Mouse (Mus musculus) adrenal gland, adult 2 months (tissue): ENCODE results near the gene Eya2. TPM values are rescaled to one million over a fixed set of nuclear protein-coding genes. Genes with fewer than 3 reads are reported as not detected.

Experiments
- DNase-seq: peaks from one replicate; pipeline ENCODE4 v3.0.0; 2021
- polyA plus RNA-seq: library from polyadenylated mRNA; depleted of rRNA; stranded (reverse); fragments of >200 nt; gene quantifications from 2 replicates; pipeline ENCODE4 v1.2.3, GENCODE M21; 2012
- total RNA-seq, 2 experiments: library from RNA; stranded (reverse); gene quantifications; 2 replicates each; pipeline ENCODE4 v1.2.3; 2021

Eya2 gene
- total and polyA plus RNA-seq, 3 experiments, result 2.9 to 7.8 (median 3.8) TPM

DNA sequence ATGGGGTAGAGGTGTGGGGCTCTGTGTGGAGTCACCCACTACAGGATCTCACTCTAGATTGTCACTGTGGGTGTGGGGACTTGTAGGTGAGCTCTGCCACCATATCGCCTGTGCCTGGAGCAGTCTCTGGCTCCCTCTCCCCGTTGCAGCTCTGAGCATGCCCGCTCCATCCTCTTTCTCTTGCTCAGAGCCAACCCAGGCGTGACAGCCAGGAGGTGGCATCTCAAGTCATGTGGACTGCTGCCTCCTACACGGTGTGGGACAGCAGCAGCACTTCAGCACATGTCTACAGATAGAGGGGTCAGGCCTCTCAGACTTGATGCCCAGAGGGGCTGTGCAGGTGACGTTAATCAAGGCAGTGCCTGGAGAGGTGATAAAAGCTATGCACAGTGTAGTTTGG lies 57.4 kb downstream of the Eya2 start:
- no peak for DNase-seq

DNA sequence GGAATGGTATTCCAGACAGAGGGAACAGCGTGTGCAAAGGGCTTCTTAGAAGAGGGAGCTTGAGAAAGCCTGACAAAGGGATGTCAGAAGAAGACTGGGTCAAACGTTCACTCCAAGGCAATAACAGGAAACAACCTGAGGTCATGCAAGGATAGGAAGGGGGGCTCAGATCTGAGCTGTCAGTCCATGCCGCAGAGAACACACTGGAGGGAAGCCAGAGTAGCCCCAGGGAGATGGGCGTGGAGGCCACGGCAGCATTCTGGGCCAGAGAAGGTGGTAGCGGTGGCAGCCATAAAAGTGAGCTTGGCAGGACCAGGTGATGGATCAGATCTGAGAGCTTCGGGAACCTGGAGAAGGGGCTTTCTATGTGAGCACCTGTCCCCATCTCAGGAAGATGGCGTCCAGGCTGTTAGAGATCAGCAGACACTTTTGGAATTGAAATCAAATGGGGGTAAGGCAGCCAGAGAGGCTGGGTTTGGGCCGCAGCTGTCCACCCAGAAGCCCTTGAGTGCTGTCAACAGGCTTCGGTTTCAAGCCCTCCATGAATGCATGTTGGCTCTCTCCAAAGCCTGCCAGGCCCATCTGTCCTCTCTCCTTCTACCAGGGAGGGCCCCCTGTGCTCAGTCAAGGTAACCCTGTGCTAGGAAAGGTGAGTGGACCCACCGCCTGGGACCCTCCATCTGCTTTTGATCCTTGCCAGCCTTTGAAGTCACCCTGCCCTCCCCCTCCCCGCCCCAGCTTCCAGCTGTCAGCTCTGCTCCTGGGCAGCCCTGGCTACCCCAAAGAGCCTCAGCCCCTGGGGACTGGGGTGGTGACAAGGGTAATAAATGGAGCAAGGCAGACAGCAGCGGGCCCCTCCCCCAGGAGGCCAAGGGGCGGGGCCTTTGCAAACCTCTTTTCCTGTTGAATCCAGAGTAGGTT lies 58.4 kb downstream of the Eya2 start:
- peak; percentile 53 for DNase-seq

DNA sequence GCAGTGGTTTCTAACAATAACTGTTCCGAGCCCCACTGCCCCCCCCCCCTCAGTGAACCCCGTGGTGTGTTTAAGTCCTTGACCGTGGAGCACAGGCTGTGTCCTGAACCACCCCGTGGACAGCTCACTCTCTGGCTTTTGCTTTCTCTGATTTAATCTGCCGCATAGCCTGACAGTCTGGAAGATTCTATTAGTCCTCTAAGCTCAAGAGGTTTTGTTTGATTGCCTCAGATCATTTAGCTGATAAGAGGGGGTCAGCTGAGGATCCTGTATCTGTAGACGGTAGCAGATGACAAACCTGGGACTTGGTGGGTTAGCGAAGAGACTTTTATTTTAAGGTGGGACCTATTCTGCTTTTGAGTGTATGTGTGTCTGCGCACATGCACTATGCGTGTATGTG lies 59.3 kb downstream of the Eya2 start:
- peak; percentile 28 for DNase-seq

DNA sequence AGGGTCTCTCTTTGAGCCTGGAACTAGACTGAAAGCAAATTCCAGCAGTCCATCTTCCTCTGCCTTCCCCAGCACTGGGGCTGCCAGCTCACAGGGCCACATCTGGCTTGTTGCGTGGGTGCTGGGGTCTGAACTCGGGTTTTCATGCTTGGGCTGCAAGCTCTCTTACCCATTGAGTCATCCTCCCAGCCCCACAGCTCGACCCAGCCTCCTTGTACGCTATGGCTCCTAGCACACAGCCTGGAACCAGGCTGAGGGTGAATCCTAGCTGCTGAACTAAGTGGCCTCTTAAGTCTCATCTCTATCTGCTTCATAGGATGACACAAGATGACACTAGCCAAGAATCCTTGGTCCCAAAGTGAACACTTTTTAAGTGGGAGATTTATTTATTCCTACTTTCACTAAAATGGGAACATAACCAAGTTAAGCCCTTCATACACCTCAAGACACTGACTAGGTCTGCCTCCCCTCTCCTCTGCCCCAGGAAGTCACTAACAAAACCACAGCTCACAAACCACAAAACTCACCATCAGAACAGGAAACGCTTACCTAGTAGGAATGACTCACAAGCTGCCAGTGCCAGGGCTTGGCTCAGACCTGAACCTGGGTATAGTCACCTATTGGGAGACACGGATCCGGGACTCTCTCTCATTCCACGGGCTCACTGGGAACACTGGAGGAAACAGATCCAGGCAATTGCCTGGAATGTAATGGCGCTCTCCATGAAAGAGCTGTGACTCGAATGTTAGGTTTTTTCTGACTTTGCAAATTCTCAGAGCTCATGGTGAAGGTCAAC lies 60.1 kb downstream of the Eya2 start:
- peak; percentile 38 for DNase-seq

DNA sequence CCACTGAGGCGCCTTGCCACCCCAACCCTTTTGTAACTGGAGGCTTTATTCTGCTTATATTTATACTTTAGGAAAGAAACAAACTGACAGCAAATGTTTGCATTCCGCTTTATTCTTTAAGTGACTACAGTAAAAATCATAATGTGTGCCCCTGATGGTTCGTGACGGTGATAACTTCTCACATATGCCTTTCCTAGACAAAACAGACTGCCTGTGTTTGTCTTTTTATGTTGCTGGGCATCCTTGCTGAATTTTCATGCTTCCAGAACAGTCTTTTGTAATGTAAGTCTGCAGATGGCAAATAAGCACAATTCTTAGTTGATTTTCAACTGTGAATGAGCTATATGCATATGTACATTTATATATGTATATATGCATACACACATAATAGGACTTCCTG lies 61.7 kb downstream of the Eya2 start:
- DNase-seq, result no peak

DNA sequence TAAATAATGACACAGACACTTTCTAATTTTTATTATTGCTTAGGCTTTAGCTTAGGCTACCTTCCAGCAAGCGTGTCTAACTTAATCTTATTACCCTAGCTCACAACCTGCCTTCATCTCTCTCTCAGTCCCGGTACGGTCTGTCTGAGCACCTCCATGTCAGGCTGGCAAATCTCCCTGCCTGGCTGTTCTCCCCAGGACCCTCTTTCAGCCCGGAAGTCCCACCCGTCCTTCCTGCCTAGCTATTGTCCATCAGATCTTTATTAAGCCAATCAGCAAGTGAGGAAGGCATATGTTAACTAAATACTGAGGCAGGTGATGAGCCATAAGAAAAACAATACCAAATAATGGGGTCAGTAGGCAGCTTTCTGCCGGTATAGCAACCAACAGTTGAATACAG lies 62.1 kb downstream of the Eya2 start:
- no peak for DNase-seq

DNA sequence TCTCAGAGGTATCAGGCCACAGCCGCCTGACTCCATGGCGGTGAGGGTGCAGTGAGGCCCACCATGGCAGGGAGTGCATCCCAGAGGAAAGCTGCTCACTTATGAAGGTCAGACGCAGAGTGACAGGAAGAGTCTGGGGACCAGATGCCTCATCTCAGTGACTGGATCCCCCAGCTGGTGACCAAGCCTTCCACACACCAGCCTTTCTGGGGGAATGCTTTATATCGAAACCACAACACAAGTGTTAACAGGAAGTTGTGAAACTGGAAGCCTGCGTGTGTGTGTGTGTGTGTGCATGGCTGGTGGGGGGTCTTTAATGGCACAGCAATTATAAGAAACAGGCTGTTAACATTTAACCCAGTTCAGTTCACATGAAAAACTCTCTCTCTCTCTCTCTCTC lies 64.7 kb downstream of the Eya2 start:
- DNase-seq, result no peak

DNA sequence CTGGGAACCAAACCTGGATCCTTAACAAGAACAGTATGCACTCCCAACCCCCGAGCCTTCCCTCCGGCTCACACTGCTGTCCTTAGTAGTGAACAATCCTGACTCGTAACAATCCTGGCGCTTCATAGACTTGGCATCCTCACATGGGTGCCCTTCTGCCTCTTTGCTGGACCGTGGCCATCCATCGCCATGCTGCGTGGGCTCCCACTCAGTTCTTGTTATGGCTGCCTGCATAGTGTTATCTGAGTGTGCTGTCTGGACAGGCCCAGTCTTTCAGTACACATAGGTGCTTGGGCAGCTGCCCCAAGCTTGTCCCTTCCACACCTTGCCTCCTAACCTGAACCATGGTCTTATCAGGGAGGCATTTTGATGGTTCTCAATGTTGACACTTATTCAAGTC lies 68.4 kb downstream of the Eya2 start:
- DNase-seq, result no peak

DNA sequence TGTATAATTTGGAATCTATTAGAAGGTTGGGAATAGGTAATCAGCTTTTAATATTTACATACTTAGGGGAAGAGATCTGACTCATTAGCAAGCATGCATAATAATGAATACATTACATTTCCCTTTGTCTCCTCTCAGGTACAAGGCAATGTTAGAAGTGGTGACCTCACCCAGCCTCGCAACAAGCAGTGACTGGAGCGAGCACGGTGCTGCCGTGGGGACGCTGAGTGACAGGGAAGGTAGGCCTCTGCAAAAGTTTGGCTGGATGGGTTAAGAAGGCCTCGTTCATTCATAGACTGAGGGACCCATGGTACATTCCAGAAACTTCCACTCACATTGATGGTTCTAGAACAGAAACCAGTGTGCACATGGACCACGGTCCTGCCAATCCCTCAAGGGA lies 69.8 kb downstream of the Eya2 start:
- DNase-seq, result no peak

DNA sequence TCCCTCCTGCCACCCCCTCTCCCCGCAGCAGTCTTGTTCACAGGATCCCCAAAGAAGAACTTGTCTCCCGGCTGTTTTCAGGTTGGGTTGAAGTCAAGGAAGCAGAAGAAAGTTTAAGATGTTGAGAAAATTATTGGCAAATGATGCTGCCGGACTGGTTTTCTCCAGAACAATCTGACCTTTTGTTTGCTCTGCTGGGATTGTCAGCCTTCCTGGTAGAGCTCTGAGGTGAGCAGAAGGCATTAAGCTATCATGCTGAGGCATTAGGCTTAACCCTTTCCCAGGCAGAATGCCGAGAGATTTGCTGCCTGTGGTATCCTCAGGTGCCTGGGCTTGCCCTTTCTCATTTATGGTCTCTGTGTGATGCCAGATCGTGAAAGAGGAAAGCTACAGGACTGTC lies 70.3 kb downstream of the Eya2 start:
- DNase-seq, result no peak

DNA sequence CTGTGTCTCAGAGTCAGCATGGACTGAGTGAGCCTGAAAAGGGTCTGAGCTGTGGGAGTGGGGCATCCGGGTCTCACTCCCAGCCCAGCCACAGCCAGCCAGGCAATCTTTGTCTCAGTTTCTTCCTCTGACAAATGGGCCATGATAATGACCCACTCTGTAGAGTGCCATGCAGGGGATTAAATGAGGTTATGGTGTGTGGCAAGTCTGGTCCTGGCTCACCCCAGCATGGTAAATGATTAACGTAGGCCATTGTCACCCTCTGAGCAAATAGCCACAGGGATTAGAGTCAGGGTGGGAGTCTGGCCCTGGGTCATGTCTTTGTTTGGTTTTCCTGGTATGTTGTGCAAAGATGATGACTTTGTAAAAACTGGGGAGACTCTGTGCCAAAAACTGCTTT lies 72.3 kb downstream of the Eya2 start:
- no peak for DNase-seq

DNA sequence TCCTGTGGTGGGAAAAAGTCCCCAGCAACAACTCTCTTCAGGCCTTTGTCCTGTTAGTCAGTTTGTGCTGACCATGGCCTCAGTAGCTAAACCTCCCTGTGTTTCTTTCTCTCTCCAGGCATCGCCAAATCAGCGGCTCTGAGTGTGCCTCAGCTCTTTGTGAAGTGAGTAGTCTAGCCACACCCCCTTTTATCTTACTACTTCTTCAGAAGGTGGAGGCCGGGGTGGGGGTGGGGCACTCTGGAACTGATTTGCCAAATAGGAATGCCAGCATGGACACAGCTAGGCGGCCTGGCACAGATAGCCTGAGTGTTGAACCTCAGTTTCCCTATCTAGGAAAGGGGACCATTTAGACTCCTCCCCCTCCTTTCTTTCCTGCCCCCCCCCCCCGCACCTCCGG lies 87.9 kb downstream of the Eya2 start:
- DNase-seq, result no peak

DNA sequence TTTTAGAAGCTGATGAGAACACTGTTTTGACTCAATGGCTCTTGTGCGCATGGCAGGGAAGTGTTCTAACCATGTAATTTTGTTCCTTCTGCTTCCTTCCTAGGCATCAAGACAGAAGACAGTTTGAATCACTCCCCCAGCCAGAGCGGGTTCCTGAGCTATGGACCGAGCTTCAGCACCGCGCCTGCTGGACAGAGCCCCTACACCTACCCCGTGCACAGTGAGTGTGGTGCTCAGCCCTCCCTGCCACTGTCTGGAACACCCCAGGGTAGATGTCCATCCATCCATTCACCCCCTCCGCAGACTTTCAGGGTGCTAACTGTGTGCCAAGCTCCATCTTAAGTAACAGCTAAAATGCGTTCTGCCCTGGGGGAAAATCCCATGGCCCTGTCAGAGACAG lies 92.7 kb downstream of the Eya2 start:
- DNase-seq, result no peak

DNA sequence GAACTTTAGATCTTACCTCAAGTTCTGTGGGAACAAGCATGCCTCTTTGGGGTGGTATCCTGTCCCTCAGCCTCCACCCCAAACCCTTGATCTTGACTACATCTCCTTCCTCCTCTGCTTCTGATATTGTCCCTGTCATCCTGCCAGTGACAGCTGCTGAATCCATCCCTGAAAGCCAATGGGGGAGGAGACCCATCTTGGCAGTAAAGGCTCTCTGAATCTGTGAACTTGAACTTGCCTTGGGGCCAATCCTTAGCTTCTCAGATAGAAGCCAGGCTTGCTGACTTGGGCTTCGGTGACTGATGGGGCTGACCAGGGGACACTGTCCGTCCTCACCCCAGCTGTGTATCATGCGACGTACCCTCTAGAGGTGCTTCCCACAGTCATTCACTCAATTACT lies 94.1 kb downstream of the Eya2 start:
- DNase-seq, result no peak

DNA sequence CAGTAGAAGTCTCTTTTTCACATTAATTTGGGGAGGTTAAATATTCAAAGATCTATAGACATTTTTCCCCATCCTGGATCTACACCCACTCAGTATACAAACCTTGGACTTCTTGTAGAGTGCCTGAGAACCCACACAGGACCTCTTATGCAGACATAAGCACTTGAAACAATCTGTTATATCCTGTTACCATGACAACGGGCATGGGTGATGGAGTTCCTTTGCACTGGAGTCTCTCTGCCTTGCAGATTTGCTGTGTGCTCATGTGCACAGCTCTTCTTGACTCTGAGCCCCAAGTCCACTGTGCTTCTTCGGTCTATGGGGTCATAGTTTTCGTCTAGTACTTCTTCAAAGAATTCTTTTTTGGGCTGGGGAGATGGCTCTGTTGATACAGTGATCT lies 96.2 kb downstream of the Eya2 start:
- DNase-seq, result no peak

DNA sequence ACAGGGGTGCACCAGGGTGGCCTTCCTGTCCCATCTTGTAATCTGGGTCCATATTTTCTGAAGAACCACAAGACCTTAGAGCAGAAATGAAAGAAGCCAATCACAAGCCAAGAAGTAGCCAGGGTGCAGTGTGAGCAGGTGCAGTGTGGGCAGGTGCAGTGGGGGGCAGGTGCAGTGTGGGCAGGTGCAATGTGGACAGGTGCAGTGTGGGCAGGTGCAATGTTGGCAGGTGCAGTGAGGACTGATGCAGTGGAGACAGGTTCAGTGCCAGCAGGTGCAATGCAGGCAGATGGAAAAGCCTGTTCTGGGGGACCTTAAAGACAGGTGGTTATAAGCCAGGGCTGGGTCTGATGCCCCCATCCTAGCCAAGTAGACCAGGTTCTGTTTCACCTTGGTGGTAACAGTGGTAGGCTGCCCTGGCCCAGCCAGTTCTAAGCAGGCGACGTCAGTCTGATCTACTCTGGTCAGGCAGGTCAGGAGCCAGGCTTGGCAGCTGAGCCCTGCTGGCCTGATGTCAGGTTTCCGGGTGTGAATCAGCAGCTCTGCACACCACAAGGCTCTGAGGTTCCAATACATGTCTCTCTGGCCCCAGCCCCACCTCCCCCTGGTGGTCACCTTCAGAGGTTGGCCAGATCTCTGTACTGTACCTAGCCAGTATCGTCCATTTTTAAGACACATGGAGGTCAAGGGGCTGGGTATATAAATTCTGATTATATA lies 98.3 kb downstream of the Eya2 start:
- DNase-seq, result peak; percentile 75

DNA sequence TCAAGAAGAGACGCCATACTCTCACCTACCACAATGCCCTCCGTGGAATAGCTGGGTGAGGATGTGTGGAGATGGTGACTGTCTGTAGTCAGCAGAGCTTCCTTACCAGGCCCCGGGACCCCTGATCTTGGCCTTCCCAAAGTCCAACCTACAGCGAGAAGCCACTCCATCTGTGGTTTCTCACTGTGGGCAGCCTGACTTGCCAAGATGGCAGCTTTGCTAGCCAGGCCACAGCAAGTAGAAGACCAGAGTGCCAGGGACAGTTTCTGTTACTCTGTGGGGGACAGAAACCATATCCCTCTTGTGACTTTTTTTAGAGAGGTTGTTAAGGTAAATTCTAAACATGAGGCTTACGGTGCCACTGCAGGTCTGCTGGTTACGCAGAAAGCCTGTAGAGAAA lies 99.9 kb downstream of the Eya2 start:
- no peak for DNase-seq

DNA sequence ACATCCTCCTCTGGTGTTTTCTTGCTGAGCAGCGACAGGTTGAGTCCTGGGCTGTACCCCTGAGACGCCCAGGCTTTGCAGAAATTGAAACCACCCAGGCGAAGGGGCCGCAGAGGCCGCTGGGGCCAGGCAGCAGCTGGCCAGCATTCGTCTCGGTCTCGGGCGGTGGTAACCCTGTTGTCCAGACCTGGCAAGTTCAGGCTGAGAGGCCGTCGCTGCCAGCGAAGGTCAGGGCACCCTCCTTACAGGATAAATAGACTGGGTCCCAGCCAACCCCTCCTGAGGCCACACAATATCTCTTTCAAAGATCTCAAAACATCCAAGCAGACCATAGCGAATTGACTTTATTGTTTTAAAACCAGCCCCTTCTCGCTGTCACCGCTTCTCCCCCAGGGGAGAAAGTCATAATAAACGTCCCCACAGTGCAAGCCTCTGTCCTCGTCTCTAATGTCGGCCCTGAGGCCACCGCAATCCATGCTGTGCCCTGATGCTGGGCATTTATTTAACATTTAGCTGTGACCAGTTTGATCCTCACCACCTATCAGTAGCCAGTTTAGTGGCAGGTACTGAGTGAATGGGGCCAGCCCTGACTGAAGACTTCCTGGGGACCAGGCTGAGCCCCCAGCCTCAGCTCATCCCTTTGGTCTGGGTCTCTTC lies 105.5 kb downstream of the Eya2 start:
- DNase-seq, result peak; percentile 3

DNA sequence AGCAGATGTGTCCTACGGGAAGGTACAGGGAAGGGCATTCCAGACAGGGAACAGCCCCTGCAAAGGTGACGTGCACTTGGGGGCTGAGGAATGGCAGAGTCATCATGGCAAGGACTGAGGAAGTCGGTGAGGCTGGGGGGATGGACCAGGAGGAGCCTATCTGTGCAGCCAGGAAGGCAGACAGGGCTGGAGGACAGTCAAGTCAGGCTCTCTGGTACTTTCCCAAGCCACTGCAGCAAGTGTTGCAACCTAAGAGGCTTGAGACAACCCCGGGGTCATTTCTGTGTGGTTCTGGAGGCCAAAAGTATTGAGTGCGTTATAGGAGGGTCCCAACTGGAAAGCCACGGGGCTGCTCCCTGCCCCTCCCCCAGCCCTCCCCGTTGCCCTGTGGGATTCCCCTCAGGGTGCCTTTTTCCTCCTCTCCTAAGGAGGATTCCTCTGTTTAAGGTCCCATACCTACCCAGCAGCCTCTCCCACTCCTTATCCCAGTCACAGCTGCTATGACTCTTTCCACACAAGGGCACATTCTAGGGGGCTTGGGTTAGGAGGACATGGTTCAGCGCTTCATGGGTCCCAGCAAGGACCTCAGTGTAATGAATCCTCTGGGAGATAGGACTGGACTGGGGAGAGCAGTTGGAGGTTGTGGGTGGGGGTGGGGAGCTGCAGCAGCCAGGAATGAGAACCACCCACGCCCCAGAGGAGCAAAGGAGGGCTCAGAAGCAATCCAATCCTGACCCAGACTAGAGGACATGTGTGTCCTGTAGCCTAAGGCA lies 108.4 kb downstream of the Eya2 start:
- no peak for DNase-seq

DNA sequence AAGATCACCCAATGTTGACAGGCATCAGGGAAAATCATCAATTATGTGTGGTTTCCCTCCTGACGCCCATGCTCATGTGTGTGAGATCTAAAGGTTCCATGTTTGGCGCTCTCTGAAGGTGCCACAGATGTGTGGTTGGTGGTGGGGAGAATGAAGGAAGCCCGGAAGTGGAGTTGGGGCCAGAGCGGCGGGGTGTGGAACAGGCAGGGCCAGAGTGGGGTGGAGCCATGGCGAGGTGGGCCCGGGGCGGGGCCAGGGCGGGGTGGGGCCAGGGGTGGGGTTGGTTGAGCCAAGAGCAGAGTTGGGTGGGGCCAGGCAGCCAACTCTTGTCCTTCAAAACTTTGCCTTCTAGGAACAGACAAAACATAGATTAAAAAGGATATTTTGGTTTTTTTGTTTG lies 113.4 kb downstream of the Eya2 start:
- DNase-seq, result no peak

DNA sequence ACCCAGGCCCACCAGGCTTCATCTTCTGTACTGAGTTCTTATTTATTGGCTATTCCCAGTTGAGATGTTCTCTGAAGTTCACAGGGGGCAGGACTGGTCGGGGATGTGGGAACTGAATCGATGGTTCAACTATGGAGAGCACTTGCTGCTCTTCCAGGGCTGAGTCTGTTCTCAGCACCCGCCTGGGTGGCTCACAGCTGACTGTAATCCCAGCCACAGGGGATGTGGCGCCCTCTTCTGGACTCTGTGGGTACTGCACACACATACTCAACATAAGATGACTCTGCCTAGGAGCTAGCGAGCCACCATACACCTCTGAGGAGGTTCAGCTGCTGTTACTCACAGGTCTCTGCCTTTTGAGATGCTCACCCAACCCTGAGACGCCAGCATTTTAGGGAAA lies 121.9 kb downstream of the Eya2 start:
- no peak for DNase-seq
